Mouse (Mus musculus): Measurements from ENCODE around the gene Atrnl1. TPM values are rescaled to one million over a fixed set of nuclear protein-coding genes. Genes with fewer than 3 reads are reported as not detected.

The Atrnl1 gene
- total RNA-seq, 2 experiments from 2014 or later, result 24.9 to 25.6 TPM

DNA sequence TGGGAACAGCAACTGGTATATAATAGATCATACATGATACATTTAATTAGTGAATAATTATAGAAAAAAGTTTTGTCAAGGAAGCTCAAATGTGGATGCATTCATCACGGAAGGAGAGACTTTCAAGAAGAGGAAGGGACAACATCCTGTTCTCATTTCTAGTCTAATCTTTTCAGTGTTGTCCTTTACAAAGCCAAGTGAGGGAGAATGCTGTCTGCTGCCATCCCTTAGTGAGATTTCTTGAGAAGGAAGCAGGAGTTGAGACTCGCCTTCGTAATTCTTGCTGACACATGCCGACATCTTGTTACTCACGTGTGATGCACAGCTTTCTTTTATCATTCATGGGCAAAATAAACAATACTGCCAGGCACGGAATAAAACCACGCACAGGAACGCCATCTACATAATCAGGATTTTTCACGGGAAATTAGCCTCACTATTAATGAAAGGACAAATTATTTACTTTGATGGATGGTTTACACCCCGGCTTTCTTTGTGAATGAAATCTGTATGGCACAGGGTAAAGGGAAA lies 316.2 kb downstream of the Atrnl1 start:
- no peak for DNase-seq

DNA sequence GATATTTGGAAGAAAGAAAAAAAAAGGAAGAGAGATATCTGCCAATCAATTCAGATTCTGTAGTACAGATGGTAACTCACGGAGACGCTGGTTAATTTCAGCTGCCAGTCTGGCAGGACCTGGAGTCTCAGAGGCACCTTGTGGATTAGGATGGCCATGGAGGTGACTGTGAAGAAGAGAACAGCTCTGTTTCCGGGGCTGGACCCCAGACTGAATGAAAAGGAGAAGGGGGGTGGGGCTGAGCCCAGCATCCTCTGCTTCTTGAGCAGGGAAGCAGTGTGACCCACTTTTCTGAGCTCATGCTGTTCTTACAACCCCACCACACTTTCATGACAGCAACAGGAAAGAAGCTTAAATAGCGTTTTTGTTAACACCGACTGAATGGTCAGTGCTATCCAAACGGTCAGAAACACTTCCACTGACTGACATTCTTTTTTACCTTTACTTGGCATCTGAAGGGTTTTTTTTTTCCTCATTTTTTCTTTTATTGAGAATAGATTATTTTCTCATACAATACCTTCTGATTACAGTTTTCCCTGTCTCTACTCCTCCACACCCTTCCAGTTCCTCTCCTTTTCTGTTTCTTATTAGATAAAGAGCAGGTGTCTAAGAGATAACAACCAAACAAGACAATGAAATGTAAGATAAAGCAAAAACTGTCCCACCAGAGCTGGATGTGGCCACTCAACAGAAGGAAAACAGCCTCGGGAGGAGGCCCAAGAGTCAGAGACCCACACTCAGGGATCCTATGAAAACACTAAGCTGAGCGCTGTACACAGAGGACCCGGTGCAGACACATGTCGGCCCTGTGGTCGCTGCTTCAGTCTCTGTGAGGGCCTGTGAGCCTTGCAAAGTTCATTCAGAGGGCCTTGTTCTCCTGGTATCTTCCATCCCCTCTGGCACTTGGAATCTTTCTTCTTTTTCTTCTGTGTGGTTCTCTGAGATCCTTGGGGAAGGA lies 317.0 kb downstream of the Atrnl1 start:
- DNase-seq, result no peak

DNA sequence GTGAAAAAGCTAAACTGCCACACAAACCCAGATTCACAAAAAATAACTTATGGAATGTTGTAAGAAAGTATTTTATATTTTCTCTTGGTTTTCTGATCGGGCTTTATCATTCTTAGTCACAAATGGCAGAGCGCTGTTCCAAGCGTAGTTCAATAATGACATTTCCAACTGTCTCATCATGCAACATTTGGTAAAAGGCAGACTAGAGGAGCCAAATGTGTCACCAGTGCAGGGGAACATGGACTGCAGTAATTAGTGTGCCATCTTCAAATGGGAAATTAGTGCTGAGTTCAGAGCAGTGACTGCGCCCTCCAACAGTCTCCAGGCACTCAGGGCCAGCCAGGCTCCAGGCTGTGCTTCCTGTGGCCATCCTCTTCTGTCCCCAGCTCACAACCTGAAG lies 320.8 kb downstream of the Atrnl1 start:
- DNase-seq, result no peak

DNA sequence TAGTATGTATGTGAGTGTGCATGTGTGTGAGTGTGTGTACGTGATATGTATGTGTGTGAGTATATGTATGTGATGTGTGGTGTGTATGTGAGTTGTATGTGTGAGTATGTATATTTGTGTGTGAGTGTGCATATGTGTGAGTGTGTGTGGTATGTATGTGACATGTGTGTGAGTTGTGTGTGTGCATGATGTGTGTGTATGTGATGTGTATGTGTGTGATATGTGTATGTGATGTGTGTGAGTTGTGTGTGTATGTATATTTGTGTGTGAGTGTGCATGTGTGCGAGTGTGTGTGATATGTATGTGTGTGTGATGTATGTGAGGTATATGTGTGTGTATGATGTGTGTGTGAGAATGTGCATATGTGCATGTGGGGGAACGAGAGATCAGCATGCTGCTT lies 326.0 kb downstream of the Atrnl1 start:
- DNase-seq, result no peak

DNA sequence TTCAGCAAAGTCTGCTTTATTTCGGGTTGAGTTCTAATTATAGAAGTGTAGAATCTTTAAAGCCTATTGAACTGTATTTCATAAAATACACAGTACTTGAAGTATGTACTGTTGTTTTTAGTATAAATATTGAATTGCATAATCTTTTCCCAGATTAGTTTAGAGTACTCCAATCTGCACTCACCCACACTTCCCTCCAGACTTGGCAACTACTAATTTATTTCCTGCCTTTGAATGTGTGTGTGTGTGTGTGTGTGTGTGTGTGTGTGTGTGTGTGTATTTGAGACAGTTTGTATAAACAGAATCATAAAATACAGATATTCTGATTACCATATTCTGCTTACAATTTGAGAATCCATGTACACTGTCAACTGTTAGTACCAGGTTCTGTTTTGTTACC lies 328.3 kb downstream of the Atrnl1 start:
- DNase-seq, result no peak

DNA sequence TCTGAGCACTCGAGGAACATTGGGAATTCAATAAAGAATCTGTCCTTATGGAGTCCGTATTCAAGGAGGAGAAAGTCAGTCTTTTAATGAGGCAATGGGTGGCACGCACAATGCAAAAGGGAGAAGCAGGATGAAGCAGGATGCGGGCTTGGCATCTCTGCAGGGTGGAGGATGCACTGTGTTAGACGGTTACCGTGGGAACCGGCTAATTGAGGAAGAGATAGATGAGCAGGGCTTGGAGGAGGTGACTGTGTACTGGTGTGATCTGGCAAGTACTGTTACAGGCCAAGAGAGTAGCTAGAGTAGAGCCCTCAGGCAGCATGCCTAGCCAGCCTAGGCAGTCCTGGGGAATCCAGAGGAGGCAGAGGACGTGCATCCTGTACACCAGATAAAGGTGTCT lies 330.7 kb downstream of the Atrnl1 start:
- no peak for DNase-seq

GRCm38 (mm10) chr19:57942281-57942680 lies 331.4 kb downstream of the Atrnl1 start:
- no peak for DNase-seq

- DNase-seq, result no peak
Observed at GRCm38 (mm10) chr19:57943308-57943707, 332.5 kb downstream of the Atrnl1 start.

- DNase-seq, result no peak
Observed at GRCm38 (mm10) chr19:57944680-57945079, 333.8 kb downstream of the Atrnl1 start.

GRCm38 (mm10) chr19:57945626-57946250 lies 334.9 kb downstream of the Atrnl1 start:
- DNase-seq, result no peak

- DNase-seq, result no peak
Observed at GRCm38 (mm10) chr19:57948489-57948888, 337.7 kb downstream of the Atrnl1 start.

GRCm38 (mm10) chr19:57949260-57949917 lies 338.6 kb downstream of the Atrnl1 start:
- no peak for DNase-seq

- DNase-seq, result no peak
Observed at GRCm38 (mm10) chr19:57954131-57954530, 343.3 kb downstream of the Atrnl1 start.

- no peak for DNase-seq
Observed at GRCm38 (mm10) chr19:57956459-57956858, 345.6 kb downstream of the Atrnl1 start.

DNA sequence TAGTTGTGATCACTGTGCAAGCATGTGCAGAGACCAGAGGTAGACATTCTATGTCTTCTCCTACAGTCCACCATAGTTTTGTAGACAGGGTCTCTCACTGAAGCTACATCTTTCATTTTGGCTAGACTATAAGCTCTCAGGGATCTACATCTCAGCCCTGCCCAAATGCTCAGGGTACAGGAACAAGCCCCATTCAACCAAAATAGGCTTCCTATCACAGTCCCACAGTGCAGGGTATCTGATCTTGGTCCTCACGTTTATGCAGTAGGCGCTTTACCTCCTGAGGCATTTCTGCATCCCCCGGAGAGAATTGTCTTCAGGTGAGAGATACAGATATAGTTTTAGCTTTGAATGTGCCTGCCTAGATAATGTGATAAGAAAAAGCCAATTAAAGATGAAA lies 346.5 kb downstream of the Atrnl1 start:
- DNase-seq, result no peak

- no peak for DNase-seq
Observed at GRCm38 (mm10) chr19:57958154-57958553, 347.3 kb downstream of the Atrnl1 start.

DNA sequence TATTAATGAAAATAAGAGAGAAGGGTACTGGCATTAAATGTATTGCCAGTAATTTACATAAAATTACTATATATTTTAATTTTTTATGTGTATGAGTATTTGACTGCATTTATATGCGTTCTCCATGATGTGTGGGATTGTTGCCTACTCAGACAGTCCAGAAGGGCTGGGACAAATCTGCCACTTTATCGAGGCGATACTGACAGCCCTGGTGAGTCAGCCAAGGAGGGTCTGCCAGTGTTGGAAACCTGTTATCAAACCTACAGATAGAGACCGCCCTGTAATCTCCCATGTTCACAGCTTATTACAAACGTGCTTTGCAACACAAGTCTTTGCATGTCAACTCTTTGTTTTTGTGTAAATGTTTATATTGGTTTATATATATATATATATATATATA lies 347.9 kb downstream of the Atrnl1 start:
- no peak for DNase-seq

DNA sequence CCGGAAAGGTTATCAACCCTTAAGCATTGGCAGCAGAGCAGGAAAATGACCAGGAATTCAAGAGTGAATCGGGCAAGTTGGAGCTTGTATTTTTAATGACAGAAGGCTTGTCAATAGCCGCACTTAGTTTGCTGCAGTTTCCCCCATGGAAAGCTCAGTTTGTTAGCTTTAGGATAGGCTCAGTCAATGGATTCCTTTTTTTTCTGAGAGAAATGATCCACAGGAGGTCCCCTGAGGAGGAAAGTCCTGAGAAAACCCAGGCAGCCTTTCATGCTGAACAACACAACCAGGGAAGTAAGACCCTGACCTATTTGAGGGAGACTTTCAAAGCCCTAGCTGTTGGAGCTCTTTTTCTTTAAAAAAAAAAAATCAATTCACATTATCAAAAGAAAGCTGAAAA lies 350.5 kb downstream of the Atrnl1 start:
- no peak for DNase-seq

DNA sequence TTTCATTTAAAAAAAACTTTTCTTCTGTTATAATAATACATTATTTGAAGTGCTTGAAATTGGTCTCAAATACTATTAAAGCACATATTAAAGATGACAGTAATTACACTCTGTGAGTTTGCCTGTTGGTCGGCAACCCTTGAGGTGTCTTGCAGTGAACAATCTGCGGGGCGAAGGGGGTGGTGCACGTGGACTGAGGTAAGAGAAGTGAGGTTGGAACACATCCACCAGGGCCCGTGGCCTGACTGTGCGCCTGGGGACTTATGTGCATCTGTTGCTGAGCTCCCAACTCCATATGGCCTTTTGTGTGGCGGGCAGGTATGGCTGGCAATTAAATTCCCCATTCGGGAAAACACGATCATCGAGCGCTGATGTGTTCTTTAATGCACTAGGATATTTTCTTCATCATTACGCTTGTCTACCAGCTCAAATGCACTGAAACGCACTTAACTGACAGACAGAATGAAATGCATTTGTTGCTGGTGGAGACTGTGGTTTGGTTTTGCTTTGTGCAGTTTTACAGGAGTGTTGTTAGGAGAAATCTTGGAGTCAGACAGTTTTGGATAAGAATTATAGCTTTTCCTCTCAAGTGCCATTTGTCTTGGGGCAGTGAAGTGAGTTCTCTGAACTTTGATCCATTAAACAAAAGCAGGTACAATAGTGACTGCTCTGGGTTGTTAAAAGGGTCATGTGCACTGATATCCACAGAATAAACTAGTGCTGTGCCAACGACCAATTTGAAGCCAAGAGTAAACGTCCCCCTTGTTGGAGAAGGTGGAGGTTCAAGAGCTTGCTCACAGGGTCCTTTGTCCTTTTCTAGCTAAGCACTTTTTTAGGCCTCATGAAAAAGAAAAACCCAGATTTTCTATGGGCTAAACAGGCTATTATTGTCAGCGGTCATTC lies 351.2 kb downstream of the Atrnl1 start:
- DNase-seq, result no peak

GRCm38 (mm10) chr19:57963874-57964273 lies 353.0 kb downstream of the Atrnl1 start:
- DNase-seq, result no peak

DNA sequence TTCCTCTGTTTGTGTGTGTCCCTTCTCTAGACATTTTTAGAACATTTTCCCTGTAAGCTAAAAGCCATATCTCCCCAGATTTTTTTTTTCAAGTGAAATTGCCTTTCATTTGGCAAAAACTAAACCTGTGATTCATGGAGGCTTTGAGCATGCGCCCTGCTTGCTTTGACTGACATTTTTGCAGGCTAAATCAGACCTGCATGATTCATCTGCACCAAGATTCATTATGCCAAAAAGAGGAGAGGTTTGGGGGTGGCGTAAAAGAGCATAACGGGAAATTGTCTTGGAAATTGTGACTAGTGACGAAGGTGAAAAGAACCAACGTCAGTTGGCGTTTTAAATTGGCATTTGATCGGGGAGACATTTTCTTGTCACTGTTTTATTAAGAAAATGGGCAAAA lies 358.9 kb downstream of the Atrnl1 start:
- no peak for DNase-seq

DNA sequence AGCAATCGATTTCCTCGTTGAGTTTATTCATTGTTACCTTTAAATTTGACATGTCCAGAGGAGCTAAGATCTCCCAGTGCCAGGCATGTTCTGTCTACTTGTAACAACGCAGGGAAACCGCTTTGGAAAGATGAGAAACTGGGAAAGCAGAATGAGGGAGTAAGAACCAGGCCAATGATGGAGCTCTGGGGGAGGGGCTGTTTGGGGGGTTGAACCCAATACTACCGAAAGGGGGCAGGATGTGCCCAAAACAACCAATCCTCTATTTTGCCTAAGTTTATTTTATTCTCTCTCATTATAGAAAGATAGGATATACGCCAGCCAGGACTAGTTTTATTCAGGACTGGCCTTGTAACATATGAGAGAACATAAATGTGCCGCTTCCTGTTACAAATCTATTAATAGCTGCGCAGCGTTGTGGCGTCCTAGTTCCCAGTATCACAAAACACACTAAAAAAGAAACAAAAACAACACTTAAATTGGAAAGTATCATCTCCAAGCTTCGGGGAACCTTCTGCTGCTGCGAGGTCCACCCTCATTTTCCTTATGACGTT lies 359.6 kb downstream of the Atrnl1 start:
- DNase-seq, result no peak

All from heart, postnatal 4 days (tissue).